Mouse (Mus musculus) embryonic facial prominence, embryonic 13.5 days (tissue): Measurements from ENCODE around the gene Fam13c. TPM values are rescaled to one million over a fixed set of nuclear protein-coding genes. Genes with fewer than 3 reads are reported as not detected.
A peak's percentile ranks its signal among the peaks of the same experiment; 100 is the strongest.

Source experiments
- ATAC-seq: fragments of 200-750 bp; cut with Nextera tagmentation; 2 replicates; pipeline ENCODE4 v1.8.0; 2017; ENCODE audit warnings: low read depth; ENCODE audit not compliant: insufficient number of reproducible peaks, insufficient read depth, low FRiP score, low TSS enrichment
- H3K27ac ChIP-seq: fragments of 300-500 bp; sonication (generic); 2 replicates; pipeline ENCODE4 v1.5.1; 2015; ENCODE audit warnings: moderate library complexity, mild to moderate bottlenecking, inconsistent platforms
- H3K27me3 ChIP-seq: fragments of 300-500 bp; sonication (generic); 2 replicates; pipeline ENCODE4 v1.6.1; 2015; ENCODE audit warnings: mild to moderate bottlenecking, inconsistent platforms
- H3K36me3 ChIP-seq: fragments of 300-500 bp; sonication (generic); 2 replicates; pipeline ENCODE4 v1.6.1; 2015; ENCODE audit warnings: mild to moderate bottlenecking, inconsistent platforms
- H3K4me1 ChIP-seq: fragments of 300-500 bp; sonication (generic); 2 replicates; pipeline ENCODE4 v1.6.1; 2015; ENCODE audit warnings: inconsistent platforms
- H3K4me2 ChIP-seq: fragments of 300-500 bp; sonication (generic); 2 replicates; pipeline ENCODE4 v1.6.1; 2015; ENCODE audit warnings: moderate library complexity, mild to moderate bottlenecking, inconsistent platforms
- H3K4me3 ChIP-seq: fragments of 300-500 bp; sonication (generic); 2 replicates; pipeline ENCODE4 v1.5.1; 2015; ENCODE audit warnings: mild to moderate bottlenecking, inconsistent platforms
- H3K9ac ChIP-seq: fragments of 300-500 bp; sonication (generic); 2 replicates; pipeline ENCODE4 v1.6.1; 2015; ENCODE audit warnings: mild to moderate bottlenecking, inconsistent platforms
- H3K9me3 ChIP-seq: fragments of 300-500 bp; sonication (generic); 2 replicates; pipeline ENCODE4 v1.6.1; 2016; ENCODE audit warnings: inconsistent platforms
- WGBS: fragments of 180-500 bp; shearing (Covaris S2); methylation state at CpG from one replicate; pipeline ENCODE4 v1.1.7; 2015; ENCODE audit warnings: mixed read lengths; 5-methylcytosine and 5-hydroxymethylcytosine counted together
- polyA plus RNA-seq: library from polyadenylated mRNA; unstranded; fragments of >200 nt; fragmentation: Nextera tagmentation; extraction: Ambion mirVana; gene quantifications from 2 replicates; pipeline ENCODE4 v1.2.1, GENCODE M21; 2015

Gene Fam13c
- polyA plus RNA-seq, 1 experiment from 2014 or later = 15.0 TPM

GRCm38 (mm10) chr10:70465638-70466037 is 25.4 kb downstream of the Fam13c start:
- 84% methylated on average over 7 of the region's 7 CpGs for WGBS
- Histone ChIP-seq H3K36me3 (peaks cover 9% of the 10 kb centered on the region; the same call in 1 of the 2 replicates), H3K4me1 (no peaks in the 10 kb centered on the region), H3K4me3 (no peak overlapping the region), H3K27me3 (no peaks in the 10 kb centered on the region), H3K4me2 (no peak overlapping the region), H3K9ac (no peak overlapping the region), H3K9me3 (no peaks in the 10 kb centered on the region), H3K27ac (no peak overlapping the region)
- ATAC-seq = no peak

GRCm38 (mm10) chr10:70470836-70471235 is 30.6 kb downstream of the Fam13c start:
- no peaks in the 10 kb centered on the region for H3K27me3 ChIP-seq
- H3K9ac ChIP-seq = no peak overlapping the region
- WGBS = 74% methylated on average over 1 of the region's 1 CpGs
- H3K4me3 ChIP-seq = no peak overlapping the region
- no peaks in the 10 kb centered on the region for H3K4me1 ChIP-seq
- H3K36me3 ChIP-seq = peaks cover 23% of the 10 kb centered on the region
- no peak overlapping the region for H3K4me2 ChIP-seq
- H3K27ac ChIP-seq = no peak overlapping the region
- ATAC-seq = no peak
- 0 out of 2 replicates have a peak, but pooled peaks cover 2% of the 10 kb centered on the region for H3K9me3 ChIP-seq

GRCm38 (mm10) chr10:70477741-70478145 is 37.5 kb downstream of the Fam13c start:
- Histone ChIP-seq H3K4me3 (no peak overlapping the region), H3K36me3 (peaks cover 50% of the 10 kb centered on the region), H3K27me3 (no peaks in the 10 kb centered on the region), H3K27ac (no peak overlapping the region), H3K9me3 (0 out of 2 replicates have a peak, but pooled peaks cover 2% of the 10 kb centered on the region), H3K9ac (no peak overlapping the region), H3K4me2 (no peak overlapping the region), H3K4me1 (no peaks in the 10 kb centered on the region)
- ATAC-seq = no peak
- WGBS = 95% methylated on average over 10 of the region's 10 CpGs

GRCm38 (mm10) chr10:70483736-70484135 is 43.5 kb downstream of the Fam13c start:
- no peaks in the 10 kb centered on the region for H3K9me3 ChIP-seq
- whole genome bisulfite sequencing = 76% methylated on average over 6 of the region's 6 CpGs
- no peak overlapping the region for H3K4me3 ChIP-seq
- peaks cover 10% of the 10 kb centered on the region for H3K36me3 ChIP-seq
- no peak overlapping the region for H3K27ac ChIP-seq
- H3K4me2 ChIP-seq = no peak overlapping the region
- H3K27me3 ChIP-seq = no peaks in the 10 kb centered on the region
- ATAC-seq = no peak
- H3K4me1 ChIP-seq = peaks cover 9% of the 10 kb centered on the region
- H3K9ac ChIP-seq = no peak overlapping the region

- Histone ChIP-seq H3K4me3 (no peak overlapping the region), H3K4me1 (peaks cover 9% of the 10 kb centered on the region), H3K9ac (no peak overlapping the region), H3K27ac (peak overlapping the region; percentile 49; the same call in 1 of the 2 replicates), H3K36me3 (peaks cover 6% of the 10 kb centered on the region; the same call in 1 of the 2 replicates), H3K9me3 (no peaks in the 10 kb centered on the region), H3K4me2 (peak overlapping the region; percentile 19), H3K27me3 (no peaks in the 10 kb centered on the region)
- ATAC-seq = no peak
- 29% methylated on average over 7 of the region's 7 CpGs for WGBS
Observed at GRCm38 (mm10) chr10:70484568-70485286, 44.4 kb downstream of the Fam13c start.

GRCm38 (mm10) chr10:70485287-70485612 is 45.0 kb downstream of the Fam13c start:
- Histone ChIP-seq H3K4me3 (no peak overlapping the region), H3K9ac (no peak overlapping the region), H3K4me2 (peak overlapping the region; percentile 19), H3K36me3 (peaks cover 6% of the 10 kb centered on the region; the same call in 1 of the 2 replicates), H3K4me1 (peaks cover 9% of the 10 kb centered on the region), H3K27me3 (no peaks in the 10 kb centered on the region), H3K9me3 (no peaks in the 10 kb centered on the region), H3K27ac (0 out of 2 replicates have a peak overlapping the region, but pooled peaks have one; percentile 28)
- 19% methylated on average over 7 of the region's 7 CpGs for WGBS
- no peak for ATAC-seq

GRCm38 (mm10) chr10:70486651-70487050 is 46.4 kb downstream of the Fam13c start:
- 89% methylated on average over 6 of the region's 6 CpGs for WGBS

GRCm38 (mm10) chr10:70493891-70494290 is 53.6 kb downstream of the Fam13c start:
- peak overlapping the region; percentile 48; the same call in 1 of the 2 replicates for H3K27ac ChIP-seq
- H3K9me3 ChIP-seq = no peaks in the 10 kb centered on the region
- no peak overlapping the region for H3K9ac ChIP-seq
- peaks cover 35% of the 10 kb centered on the region for H3K4me1 ChIP-seq
- no peak overlapping the region for H3K4me2 ChIP-seq
- no peaks in the 10 kb centered on the region for H3K36me3 ChIP-seq
- ATAC-seq = no peak
- H3K4me3 ChIP-seq = no peak overlapping the region
- WGBS = 80% methylated on average over 3 of the region's 3 CpGs
- H3K27me3 ChIP-seq = no peaks in the 10 kb centered on the region

More at GRCm38 (mm10) chr10:70486651-70487050, 46.4 kb downstream of the Fam13c start:
- Histone ChIP-seq H3K27ac (no peak overlapping the region), H3K4me3 (no peak overlapping the region), H3K4me2 (no peak overlapping the region), H3K9ac (no peak overlapping the region), H3K36me3 (no peaks in the 10 kb centered on the region), H3K9me3 (no peaks in the 10 kb centered on the region), H3K27me3 (no peaks in the 10 kb centered on the region), H3K4me1 (peaks cover 9% of the 10 kb centered on the region)
- no peak for ATAC-seq

GRCm38 (mm10) chr10:70494441-70494840 is 54.2 kb downstream of the Fam13c start:
- ATAC-seq = no peak
- Histone ChIP-seq H3K9ac (no peak overlapping the region), H3K27ac (peak overlapping the region; percentile 68), H3K27me3 (no peaks in the 10 kb centered on the region), H3K36me3 (no peaks in the 10 kb centered on the region), H3K4me2 (no peak overlapping the region), H3K4me3 (no peak overlapping the region), H3K9me3 (no peaks in the 10 kb centered on the region), H3K4me1 (peaks cover 35% of the 10 kb centered on the region)
- whole genome bisulfite sequencing = 29% methylated on average over 2 of the region's 2 CpGs

GRCm38 (mm10) chr10:70495106-70496104 is 55.1 kb downstream of the Fam13c start:
- no peaks in the 10 kb centered on the region for H3K36me3 ChIP-seq
- peak overlapping the region; percentile 68 for H3K27ac ChIP-seq
- no peaks in the 10 kb centered on the region for H3K9me3 ChIP-seq
- no peak overlapping the region for H3K9ac ChIP-seq
- H3K4me3 ChIP-seq = no peak overlapping the region
- peaks cover 35% of the 10 kb centered on the region for H3K4me1 ChIP-seq
- no peaks in the 10 kb centered on the region for H3K27me3 ChIP-seq
- no peak for ATAC-seq
- no peak overlapping the region for H3K4me2 ChIP-seq
- WGBS = 78% methylated on average over 4 of the region's 4 CpGs

GRCm38 (mm10) chr10:70496938-70497337 is 56.7 kb downstream of the Fam13c start:
- Histone ChIP-seq H3K4me1 (peaks cover 35% of the 10 kb centered on the region), H3K9me3 (no peaks in the 10 kb centered on the region), H3K27me3 (no peaks in the 10 kb centered on the region), H3K4me2 (no peak overlapping the region), H3K27ac (no peak overlapping the region), H3K36me3 (no peaks in the 10 kb centered on the region), H3K9ac (no peak overlapping the region), H3K4me3 (no peak overlapping the region)
- no peak for ATAC-seq
